Mouse (Mus musculus) CD4-positive, CD25-positive, alpha-beta regulatory T cell, adult 4 months (primary cell): ENCODE data around the gene Tspan18. TPM values are rescaled to one million over a fixed set of nuclear protein-coding genes. Genes with fewer than 3 reads are reported as not detected.

Experiments used
- ATAC-seq: one replicate; pipeline ENCODE4 v1.8.0; 2017
- polyA plus RNA-seq, 2 experiments: library from polyadenylated mRNA; unstranded; fragments of 100-300 nt; shearing (Covaris generic); gene quantifications; one replicate each; pipeline ENCODE4 v1.2.1; 2017

Tspan18 gene
- polyA plus RNA-seq, 2 experiments from 2014 or later, result 0.08 TPM; not detected in 1

- no peak for ATAC-seq
Measured at GRCm38 (mm10) chr2:93177668-93178312, 156.5 kb downstream of the Tspan18 start.

GRCm38 (mm10) chr2:93176871-93177667 is 157.2 kb downstream of the Tspan18 start:
- ATAC-seq, result peak; percentile 34

GRCm38 (mm10) chr2:93176193-93176798 is 158.0 kb downstream of the Tspan18 start:
- no peak for ATAC-seq

- no peak for ATAC-seq
Measured at GRCm38 (mm10) chr2:93175721-93176120, 158.6 kb downstream of the Tspan18 start.

GRCm38 (mm10) chr2:93175278-93175677 is 159.0 kb downstream of the Tspan18 start:
- no peak for ATAC-seq

GRCm38 (mm10) chr2:93174159-93174558 is 160.1 kb downstream of the Tspan18 start:
- ATAC-seq, result no peak

- no peak for ATAC-seq
Measured at GRCm38 (mm10) chr2:93172460-93172859, 161.8 kb downstream of the Tspan18 start.

- no peak for ATAC-seq
Measured at GRCm38 (mm10) chr2:93171929-93172328, 162.4 kb downstream of the Tspan18 start.

- ATAC-seq, result no peak
Measured at GRCm38 (mm10) chr2:93170845-93171200, 163.5 kb downstream of the Tspan18 start.

- ATAC-seq, result no peak
Measured at GRCm38 (mm10) chr2:93170156-93170844, 164.0 kb downstream of the Tspan18 start.

- ATAC-seq, result no peak
Measured at GRCm38 (mm10) chr2:93166734-93167406, 167.4 kb downstream of the Tspan18 start.

- no peak for ATAC-seq
Measured at GRCm38 (mm10) chr2:93166295-93166694, 168.0 kb downstream of the Tspan18 start.

- ATAC-seq, result no peak
Measured at GRCm38 (mm10) chr2:93163750-93164335, 170.5 kb downstream of the Tspan18 start.

GRCm38 (mm10) chr2:93163317-93163716 is 171.0 kb downstream of the Tspan18 start:
- ATAC-seq, result no peak

GRCm38 (mm10) chr2:93162791-93163190 is 171.5 kb downstream of the Tspan18 start:
- ATAC-seq, result no peak

- ATAC-seq, result no peak
Measured at GRCm38 (mm10) chr2:93161914-93162664, 172.2 kb downstream of the Tspan18 start.

- no peak for ATAC-seq
Measured at GRCm38 (mm10) chr2:93160467-93161035, 173.8 kb downstream of the Tspan18 start.

- no peak for ATAC-seq
Measured at GRCm38 (mm10) chr2:93154486-93155032, 179.7 kb downstream of the Tspan18 start.

- ATAC-seq, result no peak
Measured at GRCm38 (mm10) chr2:93153833-93154232, 180.5 kb downstream of the Tspan18 start.

GRCm38 (mm10) chr2:93152883-93153491 is 181.3 kb downstream of the Tspan18 start:
- ATAC-seq, result no peak
